Mouse (Mus musculus): Measurements from ENCODE around the gene Med12l.

Med12l gene

GRCm38 (mm10) chr3:59191674-59192073 lies 186.0 kb downstream of the Med12l start:
- DNase-seq (ENCODE audit: low spot score): no peak

- no peak for DNase-seq (ENCODE audit: low spot score)
These were observed 188.5 kb downstream of the Med12l start for GRCm38 (mm10) chr3:59194099-59194498.

- DNase-seq (ENCODE audit: low spot score): no peak
These were observed 189.3 kb downstream of the Med12l start, which contains the start of gene Gpr87 for GRCm38 (mm10) chr3:59194938-59195337. Gene Gpr87, minus strand, starts transcription at chr3:59195104.

- no peak for DNase-seq (ENCODE audit: low spot score)
These were observed 191.8 kb downstream of the Med12l start for GRCm38 (mm10) chr3:59197329-59197948.

- DNase-seq (ENCODE audit: low spot score): no peak
These were observed 198.3 kb downstream of the Med12l start for GRCm38 (mm10) chr3:59203802-59204520.

- DNase-seq (ENCODE audit: low spot score): no peak
These were observed 199.3 kb downstream of the Med12l start for GRCm38 (mm10) chr3:59204719-59205503.

GRCm38 (mm10) chr3:59205941-59206340 lies 200.3 kb downstream of the Med12l start:
- DNase-seq (ENCODE audit: low spot score): no peak

- DNase-seq (ENCODE audit: low spot score): peak; percentile 85
These were observed 203.3 kb downstream of the Med12l start for GRCm38 (mm10) chr3:59208650-59209548.

GRCm38 (mm10) chr3:59210089-59210488 lies 204.5 kb downstream of the Med12l start:
- DNase-seq (ENCODE audit: low spot score): no peak

- no peak for DNase-seq (ENCODE audit: low spot score)
These were observed 205.1 kb downstream of the Med12l start, which contains the start of gene P2ry13 for GRCm38 (mm10) chr3:59210727-59211126. Gene P2ry13, minus strand, starts transcription at chr3:59210882.

GRCm38 (mm10) chr3:59211784-59212183 lies 206.2 kb downstream of the Med12l start:
- no peak for DNase-seq (ENCODE audit: low spot score)

- no peak for DNase-seq (ENCODE audit: low spot score)
These were observed 206.8 kb downstream of the Med12l start for GRCm38 (mm10) chr3:59212404-59212803.

- no peak for DNase-seq (ENCODE audit: low spot score)
These were observed 211.6 kb downstream of the Med12l start for GRCm38 (mm10) chr3:59217211-59217610.

GRCm38 (mm10) chr3:59219326-59219725 lies 213.7 kb downstream of the Med12l start:
- DNase-seq (ENCODE audit: low spot score): no peak

- DNase-seq (ENCODE audit: low spot score): no peak
These were observed 216.7 kb downstream of the Med12l start for GRCm38 (mm10) chr3:59222303-59222702.

GRCm38 (mm10) chr3:59225411-59225810 lies 219.8 kb downstream of the Med12l start:
- DNase-seq (ENCODE audit: low spot score): no peak

GRCm38 (mm10) chr3:59227696-59228095 lies 222.1 kb downstream of the Med12l start:
- no peak for DNase-seq (ENCODE audit: low spot score)

GRCm38 (mm10) chr3:59228730-59229551 lies 223.3 kb downstream of the Med12l start:
- no peak for DNase-seq (ENCODE audit: low spot score)

GRCm38 (mm10) chr3:59230912-59231311 lies 225.3 kb downstream of the Med12l start:
- no peak for DNase-seq (ENCODE audit: low spot score)

- DNase-seq (ENCODE audit: low spot score): no peak
These were observed 229.3 kb downstream of the Med12l start for GRCm38 (mm10) chr3:59234878-59235277.

- no peak for DNase-seq (ENCODE audit: low spot score)
These were observed 237.8 kb downstream of the Med12l start for GRCm38 (mm10) chr3:59243384-59243783.
